Mouse (Mus musculus): ENCODE measurements around the gene D6Wsu163e. TPM values are rescaled to one million over a fixed set of nuclear protein-coding genes. Genes with fewer than 3 reads are reported as not detected.

The D6Wsu163e gene
- total and polyA plus RNA-seq, 3 experiments, result 18.7 to 42.0 (median 31.1) TPM

GRCm38 (mm10) chr6:127005646-127006045 is 65.9 kb downstream of the D6Wsu163e start:
- H3K9me3 ChIP-seq (replicated peaks; ENCODE audit: low read length), result peaks cover 2% of the 10 kb centered on the region
- H3K36me3 ChIP-seq (replicated peaks in 1 of 2; ENCODE audit: control insufficient read depth in 1 of 2, insufficient read depth in 1 of 2, low read length in 1 of 2), result no peaks in the 10 kb centered on the region
- H3K4me3 ChIP-seq (replicated peaks in 1 of 3; ENCODE audit: low read depth in 2 of 3, low read length in 2 of 3, poor library complexity in 1 of 3), result no peak overlapping the region
- TF ChIP-seq USF1 (IDR thresholded peaks at IDR 0.05; ENCODE audit: low read depth, low read length) (no peak), IRF4 (IDR thresholded peaks at IDR 0.05; ENCODE audit: low read depth, low read length) (no peak)
- DNase-seq (ENCODE audit: extremely low read depth), result no peak
- in situ Hi-C loops (cut with MboI; ENCODE audit: low pct_ligation_motif_present, low pct_unique_long_range_greater_than_20kb, low sequenced_read_pairs), result no loop called here
- dilution Hi-C loops (cut with MboI; ENCODE audit: extremely low pct_ligation_motif_present, extremely low pct_unique_long_range_greater_than_20kb, low sequenced_read_pairs), result no loop called here
- H3K79me2 ChIP-seq (replicated peaks; ENCODE audit: control insufficient read depth, extremely low read depth, insufficient read depth, poor library complexity, severe bottlenecking), result no peaks in the 10 kb centered on the region
- H3K4me2 ChIP-seq (ENCODE audit: insufficient read depth, low read depth, poor library complexity, severe bottlenecking), result no peak overlapping the region
- H3K4me1 ChIP-seq (ENCODE audit: control insufficient read depth in 1 of 2, insufficient read depth in 2 of 2), result peaks cover 0 to 3% of the 10 kb centered on the region in 2 experiments; a peak in 1 of 4 replicates
- no peak overlapping the region for H3K27ac ChIP-seq (ENCODE audit: insufficient read depth, low read depth)
- H3K27me3 ChIP-seq (replicated peaks), result no peaks in the 10 kb centered on the region
- no peak overlapping the region for H3K9ac ChIP-seq (ENCODE audit: insufficient read depth, low read depth)

DNA sequence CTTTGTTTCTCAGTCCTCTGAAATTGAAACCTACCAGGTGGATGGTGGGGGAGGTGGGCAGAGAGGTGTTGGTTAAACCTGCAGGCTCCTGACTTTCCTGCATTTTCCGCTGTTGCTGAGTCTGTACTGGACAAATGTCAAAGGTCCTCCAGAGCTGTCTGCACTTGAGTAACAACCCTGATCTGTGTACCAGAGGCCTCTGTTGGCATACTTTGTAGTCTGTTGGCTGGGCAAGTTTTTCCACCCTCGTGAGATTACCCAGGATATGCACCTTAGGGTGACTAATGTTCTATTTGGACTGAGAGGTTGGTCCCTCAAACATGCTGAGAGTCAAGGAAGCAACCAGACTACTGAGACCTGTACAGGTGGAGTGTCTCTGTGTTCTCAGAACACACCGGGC is 66.8 kb downstream of the D6Wsu163e start:
- in situ Hi-C loops (cut with MboI; ENCODE audit: low pct_ligation_motif_present, low pct_unique_long_range_greater_than_20kb, low sequenced_read_pairs), result no loop called here

DNA sequence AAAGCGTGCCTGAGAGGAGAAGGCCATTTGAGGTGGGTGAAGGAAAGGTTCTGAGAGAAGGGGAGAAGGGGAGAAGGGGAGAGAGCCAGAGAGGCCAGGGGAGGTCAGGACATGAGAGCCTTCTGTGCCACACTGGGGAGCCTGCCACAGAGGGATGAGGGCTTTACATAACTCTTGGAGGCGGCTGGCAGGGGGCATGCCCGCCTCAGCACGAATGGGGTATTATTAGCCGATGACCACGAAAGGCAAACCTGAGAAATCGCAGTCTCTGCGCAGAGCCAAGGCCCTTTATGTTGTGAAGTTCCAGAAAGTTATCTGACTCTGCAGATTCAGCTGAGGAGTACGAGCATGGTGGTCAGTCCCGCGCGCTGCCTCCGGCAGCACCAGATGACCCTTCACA is 70.3 kb downstream of the D6Wsu163e start:
- Histone ChIP-seq H3K9ac (ENCODE audit: insufficient read depth, low read depth) (no peak overlapping the region), H3K27me3 (replicated peaks) (peaks cover 6% of the 10 kb centered on the region), H3K79me2 (replicated peaks; ENCODE audit: control insufficient read depth, extremely low read depth, insufficient read depth, poor library complexity, severe bottlenecking) (no peaks in the 10 kb centered on the region), H3K36me3 (replicated peaks in 1 of 2; ENCODE audit: control insufficient read depth in 1 of 2, insufficient read depth in 1 of 2, low read length in 1 of 2) (no peaks in the 10 kb centered on the region), H3K4me2 (ENCODE audit: insufficient read depth, low read depth, poor library complexity, severe bottlenecking) (no peak overlapping the region), H3K4me1 (ENCODE audit: control insufficient read depth in 1 of 2, insufficient read depth in 2 of 2) (peaks cover 0 to 3% of the 10 kb centered on the region in 2 experiments; a peak in 1 of 4 replicates), H3K4me3 (replicated peaks in 1 of 3; ENCODE audit: low read depth in 2 of 3, low read length in 2 of 3, poor library complexity in 1 of 3) (no peak overlapping the region), H3K27ac (ENCODE audit: insufficient read depth, low read depth) (no peak overlapping the region), H3K9me3 (replicated peaks; ENCODE audit: low read length) (no peaks in the 10 kb centered on the region)
- dilution Hi-C loops (cut with MboI; ENCODE audit: extremely low pct_ligation_motif_present, extremely low pct_unique_long_range_greater_than_20kb, low sequenced_read_pairs), result no loop called here
- in situ Hi-C loops (cut with MboI; ENCODE audit: low pct_ligation_motif_present, low pct_unique_long_range_greater_than_20kb, low sequenced_read_pairs), result no loop called here
- no peak for DNase-seq (ENCODE audit: extremely low read depth)
- TF ChIP-seq JUN (IDR thresholded peaks at IDR 0.05; ENCODE audit: insufficient read depth, low read depth, low read length), result no peak
- no peak for TF ChIP-seq ZKSCAN1 (IDR thresholded peaks at IDR 0.05; ENCODE audit: borderline replicate concordance, low read depth, low read length)
- TF ChIP-seq PAX5 (IDR thresholded peaks at IDR 0.05; ENCODE audit: low read length), result no peak
- TF ChIP-seq TCF12 (IDR thresholded peaks at IDR 0.05; ENCODE audit: low read depth, low read length), result no peak
- TF ChIP-seq CHD2 (IDR thresholded peaks at IDR 0.05; ENCODE audit: low read length), result no peak
- no peak for TF ChIP-seq UBTF (IDR thresholded peaks at IDR 0.05; ENCODE audit: low read depth, low read length)
- TF ChIP-seq MEF2A (IDR thresholded peaks at IDR 0.05; ENCODE audit: borderline replicate concordance, low read depth, low read length), result no peak
- no peak for TF ChIP-seq GABPA (IDR thresholded peaks at IDR 0.05; ENCODE audit: insufficient replicate concordance, low read depth, low read length)
- no peak for TF ChIP-seq NELFE (IDR thresholded peaks at IDR 0.05; ENCODE audit: low read depth, low read length)
- no peak for TF ChIP-seq E2F4 (IDR thresholded peaks at IDR 0.05; ENCODE audit: insufficient replicate concordance, low read depth, low read length)
- TF ChIP-seq ETS1 (conservative IDR thresholded peaks at IDR 0.05; ENCODE audit: low read depth, low read length), result no peak
- no peak for TF ChIP-seq RAD21 (IDR thresholded peaks at IDR 0.05; ENCODE audit: low read depth, low read length)
- TF ChIP-seq CTCF (conservative IDR thresholded peaks at IDR 0.05 in 1 of 2, IDR thresholded peaks at IDR 0.05 in 1 of 2; ENCODE audit: low read depth in 2 of 2, low read length in 2 of 2), result no peak
- TF ChIP-seq TBP (conservative IDR thresholded peaks at IDR 0.05; ENCODE audit: low read depth, low read length), result no peak
- no peak for TF ChIP-seq EP300 (IDR thresholded peaks at IDR 0.05; ENCODE audit: low read length)
- TF ChIP-seq ELF1 (IDR thresholded peaks at IDR 0.05; ENCODE audit: low read depth, low read length), result no peak
- no peak for TF ChIP-seq POLR2A (IDR thresholded peaks at IDR 0.05; ENCODE audit: low read depth, low read length)
- TF ChIP-seq SIN3A (IDR thresholded peaks at IDR 0.05; ENCODE audit: low read length), result no peak

More for the DNA sequence above, 66.8 kb downstream of the D6Wsu163e start:
- Histone ChIP-seq H3K9ac (ENCODE audit: insufficient read depth, low read depth) (no peak overlapping the region), H3K4me2 (ENCODE audit: insufficient read depth, low read depth, poor library complexity, severe bottlenecking) (no peak overlapping the region), H3K9me3 (replicated peaks; ENCODE audit: low read length) (peaks cover 2% of the 10 kb centered on the region), H3K27ac (ENCODE audit: insufficient read depth, low read depth) (no peak overlapping the region), H3K4me3 (replicated peaks in 1 of 3; ENCODE audit: low read depth in 2 of 3, low read length in 2 of 3, poor library complexity in 1 of 3) (no peak overlapping the region), H3K36me3 (replicated peaks in 1 of 2; ENCODE audit: control insufficient read depth in 1 of 2, insufficient read depth in 1 of 2, low read length in 1 of 2) (no peaks in the 10 kb centered on the region), H3K27me3 (replicated peaks) (no peaks in the 10 kb centered on the region), H3K79me2 (replicated peaks; ENCODE audit: control insufficient read depth, extremely low read depth, insufficient read depth, poor library complexity, severe bottlenecking) (no peaks in the 10 kb centered on the region), H3K4me1 (ENCODE audit: control insufficient read depth in 1 of 2, insufficient read depth in 2 of 2) (peaks cover 0 to 3% of the 10 kb centered on the region in 2 experiments; a peak in 1 of 4 replicates)
- TF ChIP-seq CTCF (conservative IDR thresholded peaks at IDR 0.05 in 1 of 2, IDR thresholded peaks at IDR 0.05 in 1 of 2; ENCODE audit: low read depth in 2 of 2, low read length in 2 of 2), result no peak
- TF ChIP-seq CHD2 (IDR thresholded peaks at IDR 0.05; ENCODE audit: low read length), result no peak
- no peak for TF ChIP-seq CHD1 (IDR thresholded peaks at IDR 0.05; ENCODE audit: low read depth, low read length)
- no peak for TF ChIP-seq ZC3H11A (IDR thresholded peaks at IDR 0.05; ENCODE audit: low read depth, low read length)
- no peak for TF ChIP-seq RCOR1 (conservative IDR thresholded peaks at IDR 0.05; ENCODE audit: low read depth, low read length)
- no peak for TF ChIP-seq PAX5 (IDR thresholded peaks at IDR 0.05; ENCODE audit: low read length)
- no peak for TF ChIP-seq POLR2A (IDR thresholded peaks at IDR 0.05; ENCODE audit: low read depth, low read length)
- TF ChIP-seq ZMIZ1 (IDR thresholded peaks at IDR 0.05; ENCODE audit: low read depth, low read length), result no peak
- no peak for TF ChIP-seq KAT2A (IDR thresholded peaks at IDR 0.05; ENCODE audit: insufficient replicate concordance, low read length)
- no peak for TF ChIP-seq ZKSCAN1 (IDR thresholded peaks at IDR 0.05; ENCODE audit: borderline replicate concordance, low read depth, low read length)
- TF ChIP-seq USF1 (IDR thresholded peaks at IDR 0.05; ENCODE audit: low read depth, low read length), result no peak
- TF ChIP-seq MYC (IDR thresholded peaks at IDR 0.05; ENCODE audit: low read depth, low read length), result no peak
- TF ChIP-seq NRF1 (IDR thresholded peaks at IDR 0.05; ENCODE audit: low read depth, low read length), result no peak
- TF ChIP-seq SIN3A (IDR thresholded peaks at IDR 0.05; ENCODE audit: low read length), result no peak
- no peak for TF ChIP-seq MXI1 (IDR thresholded peaks at IDR 0.05; ENCODE audit: low read depth, low read length)
- TF ChIP-seq ELF1 (IDR thresholded peaks at IDR 0.05; ENCODE audit: low read depth, low read length), result no peak
- no peak for TF ChIP-seq EP300 (IDR thresholded peaks at IDR 0.05; ENCODE audit: low read length)
- no peak for TF ChIP-seq SMC3 (IDR thresholded peaks at IDR 0.05; ENCODE audit: low read depth, low read length)
- TF ChIP-seq MAZ (IDR thresholded peaks at IDR 0.05; ENCODE audit: low read depth, low read length), result no peak
- TF ChIP-seq JUND (conservative IDR thresholded peaks at IDR 0.05; ENCODE audit: low read depth, low read length), result no peak
- no peak for DNase-seq (ENCODE audit: extremely low read depth)
- dilution Hi-C loops (cut with MboI; ENCODE audit: extremely low pct_ligation_motif_present, extremely low pct_unique_long_range_greater_than_20kb, low sequenced_read_pairs), result no loop called here
